24 mouse cellular contexts compared by ENCODE assay signal in the genomic region with DNA sequence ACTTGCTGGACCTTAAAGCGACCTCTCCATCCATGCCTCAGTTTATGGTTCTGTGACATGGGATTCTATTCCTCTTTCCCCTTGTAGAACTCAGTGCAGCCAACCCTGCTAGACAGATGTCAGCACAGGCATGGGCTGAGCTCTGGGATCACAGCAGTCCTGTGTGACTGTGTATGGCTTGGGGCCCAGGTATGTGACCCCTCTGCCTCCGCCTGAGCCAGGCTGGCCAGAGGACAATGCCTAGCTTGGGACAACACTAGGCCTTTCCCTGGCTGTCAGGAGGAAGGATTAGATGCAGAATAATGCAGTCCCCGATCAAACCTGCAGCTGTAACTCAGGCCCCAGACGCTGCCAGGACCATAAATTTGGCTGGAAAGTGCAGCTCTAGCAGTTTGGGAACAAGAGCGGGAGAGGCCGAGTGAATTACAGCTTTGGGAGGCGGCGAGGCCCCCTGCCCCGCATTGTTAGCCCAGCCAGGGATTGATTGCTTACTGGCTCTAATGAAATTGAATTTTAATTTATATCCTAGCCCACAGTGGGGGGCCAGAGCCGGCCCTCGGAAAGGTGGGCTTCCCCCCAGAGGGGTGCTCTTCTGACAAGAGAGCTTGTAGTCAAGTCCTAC. TPM values are rescaled to one million over a fixed set of nuclear protein-coding genes. Genes with fewer than 3 reads are reported as not detected.
DNase-seq lines count a peak whose midpoint lies in the region; ATAC-seq and TF ChIP-seq lines count a peak whose summit lies in the region.
"Had no signal": no experiment of that assay in that cellular context is flagged by ENCODE, and none has a peak within 500 bp of the region (broad histone marks: within the 10 kb centered on the region; RNA-seq: fewer than 3 reads in every experiment).

No protein-coding gene starts in this region.

- no peak for ATAC-seq in hindbrain, embryonic 15.5 days (ENCODE audit: low FRiP score, low read depth)
- no peak for ATAC-seq in hindbrain, embryonic 16.5 days
- peak; percentile 73 for ATAC-seq in neural tube, embryonic 13.5 days (ENCODE audit: low read depth)
- ATAC-seq: hindbrain, postnatal 0 days; intestine, postnatal 0 days had no signal

- TF ChIP-seq CTCF in brain, embryonic 14.5 days (IDR thresholded peaks at IDR 0.05; ENCODE audit: borderline replicate concordance, extremely low read depth, insufficient read depth, insufficient read length), result no peak

- DNase-seq in brain, embryonic 14.5 days (ENCODE audit: low read depth), result peak; percentile 31
- DNase-seq in limb, embryonic 10.5 days (ENCODE audit: low spot score), result no peak
- no peak for DNase-seq in retina, postnatal 1 day
- no peak for DNase-seq in frontal cortex, postnatal 36 days (ENCODE audit: low spot score in 2 of 2)
- DNase-seq: adrenal gland, postnatal 36 days; B cell, adult 2 months; cerebellum, adult 18-20 months; gastrocnemius, postnatal 14 days; heart, adult 18-20 months; heart, postnatal 4 days; kidney, postnatal 14 days; lung, adult 18-20 months; thymus, postnatal 36 days had no signal

- H3K27me3 ChIP-seq in hindbrain, embryonic 15.5 days, result no peaks in the 10 kb centered on the region
- no peaks in the 10 kb centered on the region for H3K27me3 ChIP-seq in hindbrain, embryonic 16.5 days (replicated peaks; ENCODE audit: control insufficient read depth, insufficient read depth, low read length)
- H3K27me3 ChIP-seq in limb, embryonic 10.5 days (ENCODE audit: low read depth, poor library complexity, severe bottlenecking), result no peaks in the 10 kb centered on the region
- H3K27me3 ChIP-seq in neural tube, embryonic 13.5 days, result 0 out of 2 replicates have a peak, but pooled peaks cover 7% of the 10 kb centered on the region
- H3K27me3 ChIP-seq: embryonic facial prominence, embryonic 13.5 days had no signal

- H3K9me3 ChIP-seq in hindbrain, embryonic 15.5 days, result no peaks in the 10 kb centered on the region
- no peaks in the 10 kb centered on the region for H3K9me3 ChIP-seq in hindbrain, embryonic 16.5 days (ENCODE audit: control insufficient read depth, low read length)
- no peaks in the 10 kb centered on the region for H3K9me3 ChIP-seq in limb, embryonic 10.5 days (replicated peaks)
- no peaks in the 10 kb centered on the region; the same call in 1 of the 2 replicates for H3K9me3 ChIP-seq in neural tube, embryonic 13.5 days
- H3K9me3 ChIP-seq: embryonic facial prominence, embryonic 13.5 days; megakaryocyte, embryonic 14.5 days had no signal

- H3K36me3 ChIP-seq in hindbrain, embryonic 15.5 days, result no peaks in the 10 kb centered on the region
- H3K36me3 ChIP-seq in hindbrain, embryonic 16.5 days (ENCODE audit: control insufficient read depth, insufficient read depth, low read length), result no peaks in the 10 kb centered on the region
- H3K36me3 ChIP-seq in limb, embryonic 10.5 days, result no peaks in the 10 kb centered on the region
- no peaks in the 10 kb centered on the region for H3K36me3 ChIP-seq in neural tube, embryonic 13.5 days
- H3K36me3 ChIP-seq: embryonic facial prominence, embryonic 13.5 days; heart, embryonic 13.5 days had no signal

- H3K9ac ChIP-seq in hindbrain, embryonic 15.5 days, result 0 out of 2 replicates have a peak overlapping the region, but pooled peaks have one; percentile 7
- no peak overlapping the region for H3K9ac ChIP-seq in hindbrain, embryonic 16.5 days (ENCODE audit: low read depth, low read length)
- no peak overlapping the region for H3K9ac ChIP-seq in neural tube, embryonic 13.5 days
- H3K9ac ChIP-seq: embryonic facial prominence, embryonic 13.5 days; heart, embryonic 13.5 days had no signal

- no peak overlapping the region for H3K4me3 ChIP-seq in hindbrain, embryonic 15.5 days
- H3K4me3 ChIP-seq in hindbrain, embryonic 16.5 days (ENCODE audit: low read length), result no peak overlapping the region
- no peak overlapping the region for H3K4me3 ChIP-seq in limb, embryonic 10.5 days
- H3K4me3 ChIP-seq in neural tube, embryonic 13.5 days, result no peak overlapping the region
- H3K4me3 ChIP-seq: embryonic facial prominence, embryonic 13.5 days; heart, embryonic 13.5 days; layer of hippocampus, adult 2 months; megakaryocyte, embryonic 14.5 days; myocyte had no signal

- no peak overlapping the region for H3K4me2 ChIP-seq in hindbrain, embryonic 15.5 days
- no peak overlapping the region for H3K4me2 ChIP-seq in hindbrain, embryonic 16.5 days (ENCODE audit: low read length)
- H3K4me2 ChIP-seq in neural tube, embryonic 13.5 days, result no peak overlapping the region
- H3K4me2 ChIP-seq: embryonic facial prominence, embryonic 13.5 days; heart, embryonic 13.5 days; liver, embryonic 11.5 days had no signal

- 41% methylated on average over 11 of the region's 11 CpGs for WGBS in hindbrain, embryonic 15.5 days
- WGBS in hindbrain, embryonic 16.5 days, result 40% methylated on average over 11 of the region's 11 CpGs
- WGBS in limb, embryonic 10.5 days, result 35% methylated on average over 11 of the region's 11 CpGs
- 15% methylated on average over 11 of the region's 11 CpGs for WGBS in neural tube, embryonic 13.5 days

- TF ChIP-seq POLR2A in brain, embryonic 14.5 days (IDR thresholded peaks at IDR 0.05; ENCODE audit: borderline replicate concordance, extremely low read depth, insufficient read depth, insufficient read length, poor library complexity, severe bottlenecking), result no peak

- H3K4me1 ChIP-seq in hindbrain, embryonic 15.5 days (replicated peaks), result peaks cover 5% of the 10 kb centered on the region; the same call in 1 of the 2 replicates
- H3K4me1 ChIP-seq in hindbrain, embryonic 16.5 days (ENCODE audit: control insufficient read depth, insufficient read depth, low read depth, low read length), result no peaks in the 10 kb centered on the region; the same call in 1 of the 2 replicates
- H3K4me1 ChIP-seq in limb, embryonic 10.5 days, result peaks cover 12% of the 10 kb centered on the region
- H3K4me1 ChIP-seq in neural tube, embryonic 13.5 days (replicated peaks), result peaks cover 41% of the 10 kb centered on the region
- H3K4me1 ChIP-seq: embryonic facial prominence, embryonic 13.5 days; heart, embryonic 13.5 days; megakaryocyte, embryonic 14.5 days had no signal

- no peak overlapping the region for H3K27ac ChIP-seq in hindbrain, embryonic 15.5 days (replicated peaks)
- H3K27ac ChIP-seq in hindbrain, embryonic 16.5 days (ENCODE audit: low read depth, low read length), result no peak overlapping the region
- H3K27ac ChIP-seq in limb, embryonic 10.5 days, result peak overlapping the region; percentile 51; the same call in 1 of the 2 replicates
- peak overlapping the region; percentile 75 for H3K27ac ChIP-seq in neural tube, embryonic 13.5 days (replicated peaks)
- H3K27ac ChIP-seq: embryonic facial prominence, embryonic 13.5 days; heart, embryonic 13.5 days; hindbrain, postnatal 0 days; layer of hippocampus, adult 2 months had no signal

RNA-seq across cellular contexts. Expression of gene Gna12, which starts 25.8 kb away (rescaled TPM):
- polyA plus RNA-seq in hindbrain, embryonic 15.5 days (2015; fragmentation: Nextera tagmentation; extraction: Ambion mirVana), result 62.0 and 70.0 TPM in 2 replicates
- polyA plus RNA-seq in hindbrain, embryonic 16.5 days (2015; fragmentation: Nextera tagmentation; extraction: Ambion mirVana), result 10.3 and 11.1 TPM in 2 replicates
- polyA plus RNA-seq in brain, embryonic 14.5 days (2012; rRNA removed), result 96.8 and 122 TPM in 2 replicates
- polyA plus RNA-seq in limb, embryonic 10.5 days (2016; fragmentation: Nextera tagmentation; extraction: Ambion mirVana), result 13.4 and 18.8 TPM in 2 replicates
- polyA plus RNA-seq in neural tube, embryonic 13.5 days (2015; fragmentation: Nextera tagmentation; extraction: Ambion mirVana), result 20.5 and 35.0 TPM in 2 replicates

Comparison
In these comparisons a context has a peak if more than half of its experiments do, and no peak if none do; other contexts are left out.
1. H3K27ac ChIP-seq: peak in limb, embryonic 10.5 days (single experiment) and neural tube, embryonic 13.5 days (single experiment); none in hindbrain, embryonic 15.5 days (single experiment) and hindbrain, embryonic 16.5 days (single experiment).